Mouse (Mus musculus) heart, embryonic 14.5 days (tissue): ENCODE data around the gene Hnrnpf. TPM values are rescaled to one million over a fixed set of nuclear protein-coding genes. Genes with fewer than 3 reads are reported as not detected.
"Not testable (repeated sequence)": the region's sequence is repeated elsewhere in the genome, so short reads cannot be mapped to it uniquely, and the experiment has no call there.

Experiments used
- ATAC-seq: fragments of 200-750 bp; cut with Nextera tagmentation; 2 replicates; pipeline ENCODE4 v1.8.0; 2017; ENCODE audit warnings: low read depth, moderate TSS enrichment; ENCODE audit not compliant: insufficient number of reproducible peaks, insufficient read depth, low FRiP score
- H3K27ac ChIP-seq, 2 experiments: fragments of 200-500 bp in 1 of 2; fragments of 300-500 bp in 1 of 2; sonication (generic) in 1 of 2; replicated peaks in 1 of 2; 2 replicates each; pipeline ENCODE4 v1.5.1; 2012 to 2014; ENCODE audit warnings: low read depth in 2 of 2, low read length in 2 of 2, control low read depth in 1 of 2, mild to moderate bottlenecking in 1 of 2, mixed read lengths in 1 of 2; ENCODE audit not compliant: control insufficient read depth in 1 of 2, insufficient read depth in 1 of 2
- H3K27me3 ChIP-seq: fragments of 300-500 bp; sonication (generic); 2 replicates; pipeline ENCODE4 v1.6.1; 2014; ENCODE audit warnings: mild to moderate bottlenecking, low read length, control low read depth; ENCODE audit not compliant: control insufficient read depth, insufficient read depth
- H3K36me3 ChIP-seq: fragments of 300-500 bp; sonication (generic); 2 replicates; pipeline ENCODE4 v1.6.1; 2014; ENCODE audit warnings: mild to moderate bottlenecking, control low read depth, low read length, mixed read lengths; ENCODE audit not compliant: control insufficient read depth, insufficient read depth
- H3K4me1 ChIP-seq, 2 experiments: fragments of 200-500 bp in 1 of 2; fragments of 300-500 bp in 1 of 2; sonication (generic) in 1 of 2; 2 replicates each; pipeline ENCODE4 v1.6.1; 2012 to 2014; ENCODE audit warnings: low read length in 2 of 2, control low read depth in 1 of 2, mixed read lengths in 1 of 2; ENCODE audit not compliant: control insufficient read depth in 2 of 2, insufficient read depth in 2 of 2
- H3K4me2 ChIP-seq: fragments of 300-500 bp; sonication (generic); 2 replicates; pipeline ENCODE4 v1.6.1; 2014; ENCODE audit warnings: mild to moderate bottlenecking, low read length
- H3K4me3 ChIP-seq, 2 experiments: fragments of 200-500 bp in 1 of 2; fragments of 300-500 bp in 1 of 2; sonication (generic) in 1 of 2; 2 replicates each; pipeline ENCODE4 v1.5.1; 2012 to 2014; ENCODE audit warnings: low read length in 2 of 2, mild to moderate bottlenecking in 2 of 2, control low read depth in 1 of 2, low read depth in 1 of 2, moderate library complexity in 1 of 2; ENCODE audit not compliant: control insufficient read depth in 1 of 2, insufficient read depth in 1 of 2
- H3K9ac ChIP-seq: fragments of 300-500 bp; sonication (generic); 2 replicates; pipeline ENCODE4 v1.6.1; 2014; ENCODE audit warnings: mild to moderate bottlenecking, low read length
- H3K9me3 ChIP-seq: fragments of 300-500 bp; sonication (generic); 2 replicates; pipeline ENCODE4 v1.6.1; 2016; ENCODE audit warnings: low read length, control low read depth; ENCODE audit not compliant: control insufficient read depth
- WGBS: fragments of 180-500 bp; shearing (Covaris S2); extraction: QIAGEN DNeasy Blood & Tissue Kit; methylation state at CpG from one replicate; pipeline ENCODE4 v1.1.7; 2014; 5-methylcytosine and 5-hydroxymethylcytosine counted together
- polyA plus RNA-seq: library from polyadenylated mRNA; unstranded; fragments of >200 nt; fragmentation: Nextera tagmentation; extraction: Ambion mirVana; gene quantifications from 2 replicates; pipeline ENCODE4 v1.2.1, GENCODE M21; 2014

Hnrnpf gene
- polyA plus RNA-seq, 1 experiment from 2014 or later, result 457 TPM

DNA sequence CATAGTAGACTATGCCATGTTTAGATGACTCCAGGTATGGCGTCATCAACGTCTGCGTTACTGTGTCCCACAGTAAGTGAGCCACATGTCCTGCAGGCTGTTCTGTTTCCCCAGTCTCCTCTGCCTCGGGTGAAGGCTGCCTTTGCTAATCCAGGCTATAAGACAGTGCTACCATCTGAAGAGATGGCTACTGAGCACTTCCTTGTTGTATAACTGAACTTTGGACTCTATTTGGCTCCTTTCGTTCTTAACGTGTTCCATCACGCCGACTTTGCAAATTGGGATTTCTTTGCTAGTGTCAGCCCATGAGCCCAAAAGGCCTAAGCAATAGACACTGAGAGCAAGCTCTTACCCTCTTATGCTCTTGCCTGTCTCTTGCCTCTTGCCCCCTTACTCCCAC lies 31.9 kb upstream of the Hnrnpf start:
- Histone ChIP-seq H3K36me3 (no peaks in the 10 kb centered on the region), H3K27ac (no peak overlapping the region), H3K4me3 (no peak overlapping the region), H3K9me3 (no peaks in the 10 kb centered on the region), H3K27me3 (no peaks in the 10 kb centered on the region; the same call in 1 of the 2 replicates), H3K4me2 (no peak overlapping the region), H3K4me1 (peaks cover 0 to 2% of the 10 kb centered on the region in 2 experiments; a peak in 2 of 4 replicates), H3K9ac (no peak overlapping the region)
- ATAC-seq, result no peak
- WGBS, result 86% methylated on average over 8 of the region's 8 CpGs

DNA sequence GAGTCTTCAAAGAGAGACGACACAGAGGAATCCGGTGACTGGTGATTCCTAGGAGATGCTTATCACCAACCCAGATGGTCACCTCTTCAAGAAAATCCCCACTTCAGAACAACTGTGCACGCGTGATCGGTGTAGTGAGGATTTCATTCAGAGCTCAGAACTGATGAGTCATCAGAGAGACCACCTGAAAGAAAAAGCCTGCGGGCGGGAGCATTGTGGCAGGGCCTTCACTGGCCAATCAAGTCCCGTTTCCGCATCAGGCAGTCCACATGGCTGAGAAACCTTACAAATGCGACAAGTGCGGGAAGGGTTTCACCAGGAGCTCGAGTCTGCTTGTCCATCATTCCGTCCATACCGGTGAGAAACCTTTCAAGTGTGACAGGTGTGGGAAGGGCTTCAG lies 29.1 kb upstream of the Hnrnpf start:
- ATAC-seq, result no peak
- Histone ChIP-seq H3K4me1 (no peaks in the 10 kb centered on the region), H3K27me3 (no peaks in the 10 kb centered on the region; the same call in 1 of the 2 replicates), H3K36me3 (no peaks in the 10 kb centered on the region), H3K9me3 (no peaks in the 10 kb centered on the region), H3K9ac (no peak overlapping the region), H3K4me3 (no peak overlapping the region), H3K4me2 (no peak overlapping the region), H3K27ac (no peak overlapping the region)
- 61% methylated on average over 14 of the region's 14 CpGs for WGBS

DNA sequence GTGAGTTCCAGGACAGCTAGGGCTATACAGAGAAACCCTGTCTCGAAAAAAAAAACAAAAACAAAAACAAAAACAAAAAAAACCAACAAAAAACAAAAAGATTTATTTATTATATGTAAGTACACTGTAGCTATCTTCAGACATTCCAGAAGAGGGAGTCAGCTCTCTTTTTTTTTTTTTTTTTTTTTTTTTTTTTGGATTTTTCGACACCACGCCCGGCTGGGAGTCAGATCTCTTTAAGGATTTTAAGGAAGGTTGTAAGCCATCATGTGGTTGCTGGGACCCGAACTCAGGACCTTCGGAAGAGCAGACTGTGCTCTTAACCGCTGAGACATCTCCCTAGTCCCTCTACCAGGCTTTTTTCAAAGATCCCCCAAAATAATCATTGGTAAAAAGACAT lies 26.7 kb upstream of the Hnrnpf start:
- H3K4me3 ChIP-seq, H3K27ac ChIP-seq, H3K9me3 ChIP-seq, H3K9ac ChIP-seq, ATAC-seq, H3K4me2 ChIP-seq, H3K36me3 ChIP-seq, H3K4me1 ChIP-seq, H3K27me3 ChIP-seq: not testable (repeated sequence)
- 80% methylated on average over 7 of the region's 7 CpGs for WGBS

DNA sequence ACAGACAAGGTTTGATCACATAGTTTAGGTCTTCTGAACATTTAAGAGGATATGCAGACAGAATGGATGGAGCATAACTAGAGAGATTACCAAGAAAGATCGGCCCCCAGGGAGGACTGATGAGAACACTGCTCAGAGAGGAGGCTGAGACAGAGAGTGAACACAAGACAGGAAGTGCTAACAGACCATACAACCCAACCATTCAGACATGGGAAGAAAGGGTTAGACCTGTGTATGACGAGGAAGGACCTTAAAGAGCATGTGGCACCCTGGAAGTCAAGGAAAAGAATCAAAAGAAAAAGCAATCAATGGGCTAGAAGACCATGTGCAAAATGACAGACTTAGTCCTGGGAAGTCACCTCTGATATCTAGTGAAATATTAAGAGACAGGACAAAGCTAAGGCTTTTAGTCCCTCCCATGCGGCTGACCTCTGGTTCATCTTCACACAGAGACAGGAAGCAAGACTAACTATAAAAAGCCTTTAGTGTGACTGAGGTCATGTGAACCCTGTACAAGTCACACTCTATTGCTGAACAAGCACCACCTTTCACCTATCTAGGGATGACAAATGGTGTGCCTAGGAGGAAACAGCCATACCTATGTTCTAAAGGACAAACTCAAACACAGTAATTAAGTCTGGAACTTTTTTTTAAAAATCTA lies 25.4 kb upstream of the Hnrnpf start:
- ATAC-seq, result no peak
- WGBS, result 76% methylated on average over 3 of the region's 3 CpGs

DNA sequence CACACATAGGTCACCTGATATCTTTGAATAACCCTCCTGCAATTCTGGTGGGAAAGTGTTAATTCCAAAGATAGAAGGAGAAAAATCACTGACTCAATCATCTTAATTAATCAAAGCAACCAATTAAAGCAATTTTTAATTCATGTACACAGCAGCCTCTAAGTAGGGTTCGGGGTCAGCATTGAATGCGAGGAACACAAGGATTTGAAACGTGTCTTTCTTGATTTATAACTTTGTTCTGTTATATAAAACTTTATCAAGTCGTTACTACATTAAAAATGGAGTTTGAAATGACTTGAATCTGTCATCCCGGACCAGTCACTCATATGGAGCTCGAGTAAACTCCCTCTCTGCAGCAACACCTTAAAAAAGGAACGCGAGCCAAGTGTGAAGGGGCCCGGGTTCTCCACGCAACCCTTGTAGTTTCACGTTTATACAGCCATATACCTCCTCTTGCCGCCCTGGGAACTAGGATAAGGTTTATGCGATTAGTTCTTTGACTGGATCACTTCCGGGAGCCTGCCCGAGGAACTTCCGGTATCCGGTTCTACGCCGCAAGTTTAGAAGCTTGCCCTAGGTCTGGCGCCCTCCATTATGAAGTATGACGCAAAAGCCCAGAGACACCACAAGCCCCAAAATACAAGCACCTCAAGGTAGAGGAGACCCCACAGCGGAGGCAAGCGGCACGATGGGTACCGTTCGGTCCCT lies 21.3 kb upstream of the Hnrnpf start:
- WGBS, result 12% methylated on average over 26 of the region's 26 CpGs
- no peaks in the 10 kb centered on the region for H3K36me3 ChIP-seq
- H3K27ac ChIP-seq, result peak overlapping the region; percentile 97 to 99
- H3K4me2 ChIP-seq, result peak overlapping the region; percentile 72
- H3K4me1 ChIP-seq, result peaks cover 0 to 5% of the 10 kb centered on the region in 2 experiments; a peak in 3 of 4 replicates
- H3K27me3 ChIP-seq, result no peaks in the 10 kb centered on the region
- H3K4me3 ChIP-seq, result peak overlapping the region; percentile 45 to 66
- peak; percentile 67 for ATAC-seq
- peak overlapping the region; percentile 79 for H3K9ac ChIP-seq
- H3K9me3 ChIP-seq, result no peaks in the 10 kb centered on the region

More for the DNA sequence above, 25.4 kb upstream of the Hnrnpf start:
- Histone ChIP-seq H3K27me3 (no peaks in the 10 kb centered on the region; the same call in 1 of the 2 replicates), H3K36me3 (no peaks in the 10 kb centered on the region), H3K27ac (no peak overlapping the region), H3K4me2 (no peak overlapping the region), H3K4me1 (no peaks in the 10 kb centered on the region), H3K9ac (no peak overlapping the region), H3K9me3 (no peaks in the 10 kb centered on the region), H3K4me3 (no peak overlapping the region)

DNA sequence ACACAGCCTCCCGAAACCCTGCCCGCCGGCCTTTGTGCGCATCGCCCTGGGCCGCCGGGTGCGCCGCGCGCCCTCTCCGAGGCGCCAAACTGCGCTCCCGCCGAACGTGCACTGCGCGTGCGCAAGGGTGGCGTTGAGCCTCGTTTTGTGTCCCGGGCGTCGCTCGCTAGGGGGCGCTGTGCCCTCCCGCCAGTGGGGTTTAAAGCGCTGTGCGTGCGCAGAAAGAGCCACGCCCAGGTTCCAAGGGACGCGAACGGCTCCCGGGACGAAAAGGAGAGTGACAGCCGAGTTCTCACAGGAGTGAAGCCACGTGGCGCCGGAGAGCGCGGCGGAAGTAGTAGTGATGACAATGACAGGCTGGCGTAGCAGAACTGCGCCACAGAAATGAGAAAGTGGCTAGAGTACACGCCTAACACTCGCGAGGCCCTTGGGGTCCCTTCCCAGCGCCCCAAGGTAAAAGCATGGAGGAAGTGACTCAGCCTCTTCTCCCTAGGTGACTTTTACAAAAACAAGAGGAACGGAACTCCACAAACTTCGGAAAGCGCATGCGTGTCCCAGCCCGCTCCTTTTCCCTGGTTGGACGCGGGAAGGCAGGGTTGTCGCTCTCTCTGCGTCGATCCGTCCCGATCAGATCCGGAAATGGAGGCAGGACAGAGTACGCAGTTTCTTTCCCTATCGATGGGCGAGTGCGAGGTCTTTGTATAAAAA lies 20.6 kb upstream of the Hnrnpf start:
- Histone ChIP-seq H3K9me3 (no peaks in the 10 kb centered on the region), H3K4me2 (peak overlapping the region; percentile 72), H3K9ac (peak overlapping the region; percentile 79), H3K4me1 (peaks cover 0 to 5% of the 10 kb centered on the region in 2 experiments; a peak in 3 of 4 replicates), H3K27ac (peak overlapping the region; percentile 97 to 99), H3K4me3 (peak overlapping the region; percentile 45 to 66), H3K36me3 (no peaks in the 10 kb centered on the region), H3K27me3 (no peaks in the 10 kb centered on the region)
- ATAC-seq, result peak; percentile 94
- under 1% methylated on average over 67 of the region's 67 CpGs for WGBS

DNA sequence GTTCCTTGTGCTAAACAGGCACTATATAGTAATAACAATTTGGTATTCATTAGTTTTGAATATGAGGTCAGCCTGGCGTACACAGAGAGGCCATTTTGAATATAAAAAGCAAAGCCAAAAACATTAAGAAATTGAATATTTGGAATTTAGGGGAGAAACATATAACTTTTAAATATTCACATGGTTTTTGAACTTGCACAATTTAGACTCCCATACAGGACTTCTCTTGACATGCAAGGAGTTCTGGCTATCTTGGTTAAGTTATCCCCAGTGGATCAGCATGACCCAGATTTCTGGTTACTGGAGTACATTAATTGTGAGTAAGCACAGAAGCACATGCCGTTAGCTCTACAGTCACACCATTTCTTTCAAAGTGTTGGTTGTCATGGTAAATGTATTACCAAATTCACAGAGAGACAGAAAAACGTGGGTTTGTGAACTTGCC lies 19.7 kb upstream of the Hnrnpf start:
- Histone ChIP-seq H3K27me3 (no peaks in the 10 kb centered on the region), H3K4me2 (peak overlapping the region; percentile 72), H3K27ac (peak overlapping the region; percentile 64 to 97), H3K9ac (peak overlapping the region; percentile 72), H3K36me3 (no peaks in the 10 kb centered on the region), H3K4me3 (peak overlapping the region in 1 of 2 experiments; percentile 45; a peak in 2 of 4 replicates), H3K9me3 (no peaks in the 10 kb centered on the region), H3K4me1 (peaks cover 0 to 5% of the 10 kb centered on the region in 2 experiments; a peak in 3 of 4 replicates)
- 54% methylated on average over 3 of the region's 3 CpGs for WGBS
- ATAC-seq, result no peak
